Mouse (Mus musculus) mature B cell (primary cell): ENCODE results near the gene Rbl1.

Experiments used
- in situ Hi-C: fragments of 300-500 bp; cut with MboI; formaldehyde crosslinking; loops from 2 replicates; pipeline ENCODE4 v1.14.3; 2019

Rbl1 gene

GRCm38 (mm10) chr2:157133769-157134478 lies 70.4 kb downstream of the Rbl1 start:
- in situ Hi-C loops, result no loop called here

- in situ Hi-C loops, result no loop called here
Measured at GRCm38 (mm10) chr2:157132686-157133540, 71.4 kb downstream of the Rbl1 start.

GRCm38 (mm10) chr2:157132086-157132485 lies 72.2 kb downstream of the Rbl1 start:
- in situ Hi-C loops, result no loop called here

GRCm38 (mm10) chr2:157130813-157131514 lies 73.4 kb downstream of the Rbl1 start:
- in situ Hi-C loops, result no loop called here

- in situ Hi-C loops, result no loop called here
Measured at GRCm38 (mm10) chr2:157129601-157130164, 74.7 kb downstream of the Rbl1 start.

GRCm38 (mm10) chr2:157129096-157129495 lies 75.2 kb downstream of the Rbl1 start:
- in situ Hi-C loops, result no loop called here

GRCm38 (mm10) chr2:157128072-157128471 lies 76.3 kb downstream of the Rbl1 start:
- in situ Hi-C loops, result no loop called here

GRCm38 (mm10) chr2:157127370-157127769 lies 77.0 kb downstream of the Rbl1 start:
- in situ Hi-C loops, result no loop called here

- in situ Hi-C loops, result no loop called here
Measured at GRCm38 (mm10) chr2:157125246-157125645, 79.1 kb downstream of the Rbl1 start.

- in situ Hi-C loops, result no loop called here
Measured at GRCm38 (mm10) chr2:157121766-157122165, 82.6 kb downstream of the Rbl1 start.

GRCm38 (mm10) chr2:157119075-157119474 lies 85.3 kb downstream of the Rbl1 start:
- in situ Hi-C loops, result no loop called here

- in situ Hi-C loops, result no loop called here
Measured at GRCm38 (mm10) chr2:157118556-157118955, 85.8 kb downstream of the Rbl1 start.

GRCm38 (mm10) chr2:157116964-157117363 lies 87.4 kb downstream of the Rbl1 start:
- in situ Hi-C loops, result no loop called here

GRCm38 (mm10) chr2:157108236-157108635 lies 96.1 kb downstream of the Rbl1 start:
- in situ Hi-C loops, result no loop called here

- in situ Hi-C loops, result no loop called here
Measured at GRCm38 (mm10) chr2:157104454-157104853, 99.9 kb downstream of the Rbl1 start.

GRCm38 (mm10) chr2:157102256-157102655 lies 102.1 kb downstream of the Rbl1 start:
- in situ Hi-C loops, result no loop called here

GRCm38 (mm10) chr2:157101650-157102049 lies 102.7 kb downstream of the Rbl1 start:
- in situ Hi-C loops, result no loop called here

- in situ Hi-C loops, result no loop called here
Measured at GRCm38 (mm10) chr2:157100319-157100605, 104.1 kb downstream of the Rbl1 start.

- in situ Hi-C loops, result no loop called here
Measured at GRCm38 (mm10) chr2:157099532-157100318, 104.6 kb downstream of the Rbl1 start.
